Mouse (Mus musculus) embryonic facial prominence, embryonic 15.5 days (tissue): ENCODE results near the gene Mypn. TPM values are rescaled to one million over a fixed set of nuclear protein-coding genes. Genes with fewer than 3 reads are reported as not detected.

Experiments used
- ATAC-seq: fragments of 200-750 bp; cut with Nextera tagmentation; 2 replicates; pipeline ENCODE4 v1.8.0; 2017; ENCODE audit warnings: low read depth, moderate TSS enrichment; ENCODE audit not compliant: insufficient number of reproducible peaks, low FRiP score, low TSS enrichment
- H3K27ac ChIP-seq: fragments of 300-500 bp; sonication (generic); replicated peaks from 2 replicates; pipeline ENCODE4 v1.5.1; 2015; ENCODE audit warnings: mild to moderate bottlenecking, inconsistent platforms
- H3K27me3 ChIP-seq: fragments of 300-500 bp; sonication (generic); 2 replicates; pipeline ENCODE4 v1.6.1; 2015; ENCODE audit warnings: inconsistent platforms
- H3K36me3 ChIP-seq: fragments of 300-500 bp; sonication (generic); 2 replicates; pipeline ENCODE4 v1.6.1; 2015; ENCODE audit warnings: mild to moderate bottlenecking, inconsistent platforms
- H3K4me1 ChIP-seq: fragments of 300-500 bp; sonication (generic); 2 replicates; pipeline ENCODE4 v1.6.1; 2015; ENCODE audit warnings: inconsistent platforms
- H3K4me2 ChIP-seq: fragments of 300-500 bp; sonication (generic); replicated peaks from 2 replicates; pipeline ENCODE4 v1.6.1; 2015; ENCODE audit warnings: mild to moderate bottlenecking, inconsistent platforms
- H3K4me3 ChIP-seq: fragments of 300-500 bp; sonication (generic); replicated peaks from 2 replicates; pipeline ENCODE4 v1.5.1; 2015; ENCODE audit warnings: mild to moderate bottlenecking, inconsistent platforms
- H3K9ac ChIP-seq: fragments of 300-500 bp; sonication (generic); 2 replicates; pipeline ENCODE4 v1.6.1; 2015; ENCODE audit warnings: inconsistent platforms
- H3K9me3 ChIP-seq: fragments of 300-500 bp; sonication (generic); replicated peaks from 2 replicates; pipeline ENCODE4 v1.6.1; 2016; ENCODE audit warnings: inconsistent platforms
- WGBS: fragments of 180-500 bp; shearing (Covaris S2); methylation state at CpG from one replicate; pipeline ENCODE4 v1.1.7; 2015; 5-methylcytosine and 5-hydroxymethylcytosine counted together
- polyA plus RNA-seq: library from polyadenylated mRNA; unstranded; fragments of >200 nt; fragmentation: Nextera tagmentation; extraction: Ambion mirVana; gene quantifications from 2 replicates; pipeline ENCODE4 v1.2.1, GENCODE M21; 2015

Gene Mypn
- polyA plus RNA-seq, 1 experiment from 2014 or later: 4.1 TPM

DNA sequence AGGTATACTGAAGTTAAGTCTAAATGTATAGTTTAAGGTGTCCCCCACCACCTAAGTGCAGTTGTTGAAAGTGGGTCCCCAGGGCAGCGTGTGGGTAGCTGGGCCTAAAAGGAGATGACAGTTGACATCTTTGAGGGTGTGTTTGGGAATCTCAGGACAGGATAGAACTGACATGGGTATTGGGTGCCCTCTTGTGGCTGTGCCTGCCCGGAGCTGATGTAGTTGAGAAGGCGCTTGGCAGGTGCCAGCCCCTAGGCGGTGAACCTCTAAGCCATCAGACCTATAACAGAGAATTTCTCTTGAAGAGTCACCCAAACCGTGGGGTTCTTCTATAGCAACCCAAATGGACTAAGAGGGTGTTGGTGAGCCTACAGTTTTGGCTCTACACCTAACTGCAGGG, 137.8 kb downstream of the Mypn start:
- no peak for ATAC-seq
- no peak overlapping the region for H3K27ac ChIP-seq
- H3K36me3 ChIP-seq: no peaks in the 10 kb centered on the region
- no peak overlapping the region for H3K9ac ChIP-seq
- no peaks in the 10 kb centered on the region for H3K27me3 ChIP-seq
- no peak overlapping the region for H3K4me3 ChIP-seq
- no peak overlapping the region for H3K4me2 ChIP-seq
- no peaks in the 10 kb centered on the region for H3K4me1 ChIP-seq
- no peaks in the 10 kb centered on the region for H3K9me3 ChIP-seq
- 8% methylated on average over 5 of the region's 5 CpGs for WGBS

Other genes starting within 250 kb of the Mypn start
- gene Rufy2, start 223.7 kb downstream of the Mypn start, polyA plus RNA-seq: 26.8 and 31.0 TPM in 2 replicates
- 96.3 and 100 TPM in 2 replicates for gene Hnrnph3, start 179.7 kb downstream of the Mypn start, polyA plus RNA-seq
- 0.62 and 1.3 TPM in 2 replicates for gene Pbld2, start 179.6 kb downstream of the Mypn start, polyA plus RNA-seq
- 1.1 and 1.3 TPM in 2 replicates for gene Pbld1, start 143.8 kb downstream of the Mypn start, polyA plus RNA-seq
- 0.24 and 0.32 TPM in 2 replicates for gene Atoh7, start 104.3 kb downstream of the Mypn start, polyA plus RNA-seq
- 34.3 and 36.0 TPM in 2 replicates for gene Herc4, start 39.9 kb upstream of the Mypn start, polyA plus RNA-seq
- 4.5 and 5.6 TPM in 2 replicates for gene Sirt1, start 177.8 kb upstream of the Mypn start, polyA plus RNA-seq
- gene Dnajc12, start 178.5 kb upstream of the Mypn start, polyA plus RNA-seq: 11.4 and 12.8 TPM in 2 replicates
- not detected in 2 replicates for gene Gm7075, start 217.8 kb upstream of the Mypn start, polyA plus RNA-seq
- 0.92 and 1.4 TPM in 2 replicates for gene Ctnna3, start 226.1 kb upstream of the Mypn start, polyA plus RNA-seq